Mouse (Mus musculus): Measurements from ENCODE around the gene Tprn. TPM values are rescaled to one million over a fixed set of nuclear protein-coding genes. Genes with fewer than 3 reads are reported as not detected.

The Tprn gene
- total and polyA plus RNA-seq, 3 experiments = 7.0 to 19.3 (median 13.1) TPM

GRCm38 (mm10) chr2:25234551-25235220 lies 27.7 kb upstream of the Tprn start:
- Histone ChIP-seq H3K9me3 (replicated peaks; ENCODE audit: low read length) (no peaks in the 10 kb centered on the region), H3K79me2 (replicated peaks; ENCODE audit: control insufficient read depth, extremely low read depth, insufficient read depth, poor library complexity, severe bottlenecking) (no peaks in the 10 kb centered on the region), H3K9ac (ENCODE audit: insufficient read depth, low read depth) (no peak overlapping the region), H3K4me1 (ENCODE audit: control insufficient read depth in 1 of 2, insufficient read depth in 2 of 2) (peaks cover 4 to 5% of the 10 kb centered on the region in 2 experiments; a peak in 3 of 4 replicates), H3K27ac (ENCODE audit: insufficient read depth, low read depth) (no peak overlapping the region), H3K4me3 (replicated peaks in 1 of 3; ENCODE audit: low read depth in 2 of 3, low read length in 2 of 3, poor library complexity in 1 of 3) (no peak overlapping the region), H3K4me2 (ENCODE audit: insufficient read depth, low read depth, poor library complexity, severe bottlenecking) (no peak overlapping the region), H3K36me3 (replicated peaks in 1 of 2; ENCODE audit: control insufficient read depth in 1 of 2, insufficient read depth in 1 of 2, low read length in 1 of 2) (no peaks in the 10 kb centered on the region), H3K27me3 (replicated peaks) (peaks cover 96% of the 10 kb centered on the region)
- no peak for DNase-seq (ENCODE audit: extremely low read depth)
- in situ Hi-C loops (cut with MboI; ENCODE audit: low pct_ligation_motif_present, low pct_unique_long_range_greater_than_20kb, low sequenced_read_pairs) (no loop called here), dilution Hi-C loops (cut with MboI; ENCODE audit: extremely low pct_ligation_motif_present, extremely low pct_unique_long_range_greater_than_20kb, low sequenced_read_pairs) (no loop called here)
- TF ChIP-seq IRF4 (IDR thresholded peaks at IDR 0.05; ENCODE audit: low read depth, low read length) (no peak), MXI1 (IDR thresholded peaks at IDR 0.05; ENCODE audit: low read depth, low read length) (no peak), KAT2A (IDR thresholded peaks at IDR 0.05; ENCODE audit: insufficient replicate concordance, low read length) (no peak), BHLHE40 (IDR thresholded peaks at IDR 0.05; ENCODE audit: low read depth, low read length) (no peak), ZMIZ1 (IDR thresholded peaks at IDR 0.05; ENCODE audit: low read depth, low read length) (no peak), MYC (IDR thresholded peaks at IDR 0.05; ENCODE audit: low read depth, low read length) (no peak), ZNF384 (IDR thresholded peaks at IDR 0.05; ENCODE audit: low read depth, low read length) (no peak), UBTF (IDR thresholded peaks at IDR 0.05; ENCODE audit: low read depth, low read length) (no peak), JUND (conservative IDR thresholded peaks at IDR 0.05; ENCODE audit: low read depth, low read length) (no peak), MEF2A (IDR thresholded peaks at IDR 0.05; ENCODE audit: borderline replicate concordance, low read depth, low read length) (no peak), POLR2AphosphoS2 (IDR thresholded peaks at IDR 0.05; ENCODE audit: low read depth, low read length) (no peak), SIN3A (IDR thresholded peaks at IDR 0.05; ENCODE audit: low read length) (no peak), SMC3 (IDR thresholded peaks at IDR 0.05; ENCODE audit: low read depth, low read length) (no peak), JUN (IDR thresholded peaks at IDR 0.05; ENCODE audit: insufficient read depth, low read depth, low read length) (no peak), ZC3H11A (IDR thresholded peaks at IDR 0.05; ENCODE audit: low read depth, low read length) (no peak)

GRCm38 (mm10) chr2:25236614-25237013 lies 25.8 kb upstream of the Tprn start, which contains the start of gene Rnf224:
Gene Rnf224, minus strand, starts transcription at chr2:25236787.
- peaks cover 87% of the 10 kb centered on the region for H3K27me3 ChIP-seq (replicated peaks)
- in situ Hi-C loops (cut with MboI; ENCODE audit: low pct_ligation_motif_present, low pct_unique_long_range_greater_than_20kb, low sequenced_read_pairs) (no loop called here), dilution Hi-C loops (cut with MboI; ENCODE audit: extremely low pct_ligation_motif_present, extremely low pct_unique_long_range_greater_than_20kb, low sequenced_read_pairs) (no loop called here)
- peaks cover 11 to 20% of the 10 kb centered on the region in 2 experiments for H3K4me1 ChIP-seq (ENCODE audit: control insufficient read depth in 1 of 2, insufficient read depth in 2 of 2)
- no peak within 1 kb of the TSS for H3K4me2 ChIP-seq (ENCODE audit: insufficient read depth, low read depth, poor library complexity, severe bottlenecking)
- TF ChIP-seq CTCF (conservative IDR thresholded peaks at IDR 0.05 in 1 of 2, IDR thresholded peaks at IDR 0.05 in 1 of 2; ENCODE audit: low read depth in 2 of 2, low read length in 2 of 2) (no peak), MYC (IDR thresholded peaks at IDR 0.05; ENCODE audit: low read depth, low read length) (no peak), RCOR1 (conservative IDR thresholded peaks at IDR 0.05; ENCODE audit: low read depth, low read length) (no peak), MAZ (IDR thresholded peaks at IDR 0.05; ENCODE audit: low read depth, low read length) (no peak), NELFE (IDR thresholded peaks at IDR 0.05; ENCODE audit: low read depth, low read length) (no peak)
- no peak within 1 kb of the TSS for H3K9ac ChIP-seq (ENCODE audit: insufficient read depth, low read depth)
- H3K36me3 ChIP-seq (replicated peaks in 1 of 2; ENCODE audit: control insufficient read depth in 1 of 2, insufficient read depth in 1 of 2, low read length in 1 of 2) = no peaks in the 10 kb centered on the region
- H3K4me3 ChIP-seq (replicated peaks in 1 of 3; ENCODE audit: low read depth in 2 of 3, low read length in 2 of 3, poor library complexity in 1 of 3) = no peak within 1 kb of the TSS
- no peaks in the 10 kb centered on the region for H3K79me2 ChIP-seq (replicated peaks; ENCODE audit: control insufficient read depth, extremely low read depth, insufficient read depth, poor library complexity, severe bottlenecking)
- no peaks in the 10 kb centered on the region for H3K9me3 ChIP-seq (replicated peaks; ENCODE audit: low read length)
- no peak within 1 kb of the TSS for H3K27ac ChIP-seq (ENCODE audit: insufficient read depth, low read depth)
- no peak for DNase-seq (ENCODE audit: extremely low read depth)
